Mouse (Mus musculus): ENCODE results near the gene Ppih. TPM values are rescaled to one million over a fixed set of nuclear protein-coding genes. Genes with fewer than 3 reads are reported as not detected.

The Ppih gene
- total RNA-seq, 2 experiments from 2014 or later, result 16.2 to 17.4 TPM

Other genes with a start within 250 kb of the Ppih start
- gene Slc2a1, start 211.8 kb downstream of the Ppih start, total RNA-seq (2021), result 10 to 100 TPM; 75.2 to 91.1 TPM
- 1 to 10 TPM; 6.2 to 7.5 TPM for gene Zfp691, start 146.4 kb downstream of the Ppih start, total RNA-seq (2021)
- under 1 TPM; 0.40 TPM for gene Ermap, start 130.5 kb downstream of the Ppih start, total RNA-seq (2021)
- gene Svbp, start 125.2 kb downstream of the Ppih start, total RNA-seq (2021), result 10 to 100 TPM; 16.2 to 18.8 TPM
- under 1 TPM; 0.30 to 0.49 TPM for gene Tmem269, start 102.3 kb downstream of the Ppih start, total RNA-seq (2021)
- 10 to 100 TPM; 25.2 to 29.5 TPM for gene AU022252, start 87.8 kb downstream of the Ppih start, total RNA-seq (2021)
- 1 to 10 TPM; 7.6 to 7.8 TPM for gene P3h1, start 87.6 kb downstream of the Ppih start, total RNA-seq (2021)
- under 1 TPM in 1 of 2 experiments, not detected in 1; 0.44 TPM for gene Cldn19, start 65.1 kb downstream of the Ppih start, total RNA-seq (2021)
- 100 to 1,000 TPM; 178 to 187 TPM for gene Ybx1, start 25.9 kb downstream of the Ppih start, total RNA-seq (2021)
- 10 to 100 TPM; 18.3 to 18.5 TPM for gene Ccdc30, start 95.0 kb upstream of the Ppih start, total RNA-seq (2021)
- 1 to 10 TPM; 5.5 to 6.1 TPM for gene Ppcs, start 101.9 kb upstream of the Ppih start, total RNA-seq (2021)
- gene Zmynd12, start 102.3 kb upstream of the Ppih start, total RNA-seq (2021), result under 1 TPM; 0.49 to 0.61 TPM
- 1 to 10 TPM; 9.7 TPM for gene Rimkla, start 172.1 kb upstream of the Ppih start, total RNA-seq (2021)
- gene Foxj3, start 216.5 kb upstream of the Ppih start, total RNA-seq (2021), result 10 to 100 TPM; 66.9 to 81.2 TPM
- 10 to 100 TPM; 20.5 to 20.7 TPM for gene Frg2f1, start 219.0 kb upstream of the Ppih start, total RNA-seq (2021)